Comparison of ENCODE assay signal across 10 mouse cellular contexts in genomic region chr14:25511967-25512366, GRCm38 (mm10). TPM values are rescaled to one million over a fixed set of nuclear protein-coding genes. Genes with fewer than 3 reads are reported as not detected.
A peak's percentile ranks its signal among the peaks of the same experiment; 100 is the strongest.
DNase-seq lines count a peak whose midpoint lies in the region; ATAC-seq and TF ChIP-seq lines count a peak whose summit lies in the region.
"Had no signal": no experiment of that assay in that cellular context is flagged by ENCODE, and none has a peak within 500 bp of the region (broad histone marks: within the 10 kb centered on the region; RNA-seq: fewer than 3 reads in every experiment).

No protein-coding gene starts in this region.

- no peak for DNase-seq in heart, adult 18-20 months
- no peak for DNase-seq in embryonic facial prominence, embryonic 10.5 days (ENCODE audit: low spot score)
- no peak for DNase-seq in forebrain, postnatal 0 days
- DNase-seq in cerebellum, adult 11-12 months, result no peak
- no peak for DNase-seq in right cerebral cortex, postnatal 36 days (ENCODE audit: low spot score in 2 of 2)
- no peak for DNase-seq in urinary bladder, postnatal 25 days (ENCODE audit: low spot score)
- DNase-seq: right cerebral cortex, postnatal 25 days had no signal

- H3K27ac ChIP-seq in heart, embryonic 16.5 days (ENCODE audit: low read length), result peak overlapping the region; percentile 67; the same call in 1 of the 2 replicates
- peak overlapping the region; percentile 69; the same call in 1 of the 2 replicates for H3K27ac ChIP-seq in embryonic facial prominence, embryonic 10.5 days (replicated peaks)
- peak overlapping the region; percentile 35; the same call in 1 of the 2 replicates for H3K27ac ChIP-seq in forebrain, postnatal 0 days (ENCODE audit: low read depth, low read length)
- peak overlapping the region; percentile 62 for H3K27ac ChIP-seq in midbrain, embryonic 12.5 days (replicated peaks)

- H3K36me3 ChIP-seq in heart, embryonic 16.5 days (ENCODE audit: control insufficient read depth, insufficient read depth), result no peaks in the 10 kb centered on the region
- peaks cover 66% of the 10 kb centered on the region for H3K36me3 ChIP-seq in embryonic facial prominence, embryonic 10.5 days (replicated peaks)
- H3K36me3 ChIP-seq in forebrain, postnatal 0 days (ENCODE audit: insufficient read depth), result peaks cover 6% of the 10 kb centered on the region; the same call in 1 of the 2 replicates
- peaks cover 33% of the 10 kb centered on the region for H3K36me3 ChIP-seq in midbrain, embryonic 12.5 days

- WGBS in heart, embryonic 16.5 days, result 42% methylated on average over 5 of the region's 5 CpGs
- WGBS in embryonic facial prominence, embryonic 10.5 days, result 29% methylated on average over 5 of the region's 5 CpGs
- 44% methylated on average over 5 of the region's 5 CpGs for WGBS in forebrain, postnatal 0 days
- WGBS in midbrain, embryonic 12.5 days, result 27% methylated on average over 5 of the region's 5 CpGs

- TF ChIP-seq CTCF in forebrain, postnatal 0 days (IDR thresholded peaks at IDR 0.05; ENCODE audit: low read depth), result no peak

- no peaks in the 10 kb centered on the region for H3K27me3 ChIP-seq in heart, embryonic 16.5 days (ENCODE audit: control insufficient read depth, insufficient read depth, low read length)
- H3K27me3 ChIP-seq in embryonic facial prominence, embryonic 10.5 days (replicated peaks; ENCODE audit: low read depth, poor library complexity, severe bottlenecking), result no peaks in the 10 kb centered on the region
- no peaks in the 10 kb centered on the region for H3K27me3 ChIP-seq in forebrain, postnatal 0 days (ENCODE audit: insufficient read depth, low read length)
- H3K27me3 ChIP-seq in midbrain, embryonic 12.5 days, result no peaks in the 10 kb centered on the region
- H3K27me3 ChIP-seq: embryonic facial prominence, embryonic 15.5 days had no signal

- H3K4me1 ChIP-seq in heart, embryonic 16.5 days (ENCODE audit: control insufficient read depth, insufficient read depth, low read length), result peaks cover 91% of the 10 kb centered on the region
- peaks cover 90% of the 10 kb centered on the region for H3K4me1 ChIP-seq in embryonic facial prominence, embryonic 10.5 days
- peaks cover 13% of the 10 kb centered on the region for H3K4me1 ChIP-seq in forebrain, postnatal 0 days (ENCODE audit: insufficient read depth)
- H3K4me1 ChIP-seq in midbrain, embryonic 12.5 days, result peaks cover 70% of the 10 kb centered on the region

- H3K9ac ChIP-seq in heart, embryonic 16.5 days (ENCODE audit: low read length), result no peak overlapping the region
- H3K9ac ChIP-seq in forebrain, postnatal 0 days, result no peak overlapping the region
- H3K9ac ChIP-seq in midbrain, embryonic 12.5 days (replicated peaks), result no peak overlapping the region
- H3K9ac ChIP-seq: embryonic facial prominence, embryonic 15.5 days had no signal

- no peak overlapping the region for H3K4me3 ChIP-seq in heart, embryonic 16.5 days (ENCODE audit: low read length)
- H3K4me3 ChIP-seq in embryonic facial prominence, embryonic 10.5 days, result no peak overlapping the region
- no peak overlapping the region for H3K4me3 ChIP-seq in forebrain, postnatal 0 days (ENCODE audit: low read depth, low read length)
- H3K4me3 ChIP-seq in midbrain, embryonic 12.5 days, result no peak overlapping the region
- H3K4me3 ChIP-seq: embryonic facial prominence, embryonic 15.5 days had no signal

- H3K9me3 ChIP-seq in heart, embryonic 16.5 days (replicated peaks; ENCODE audit: control insufficient read depth, low read length), result no peaks in the 10 kb centered on the region
- no peaks in the 10 kb centered on the region for H3K9me3 ChIP-seq in embryonic facial prominence, embryonic 10.5 days
- no peaks in the 10 kb centered on the region for H3K9me3 ChIP-seq in forebrain, postnatal 0 days (ENCODE audit: low read length)
- H3K9me3 ChIP-seq in midbrain, embryonic 12.5 days, result no peaks in the 10 kb centered on the region
- H3K9me3 ChIP-seq: embryonic facial prominence, embryonic 15.5 days had no signal

- ATAC-seq in heart, embryonic 16.5 days (replicated peaks; ENCODE audit: extremely low read depth, insufficient read depth, low FRiP score), result no peak
- no peak for ATAC-seq in forebrain, postnatal 0 days
- ATAC-seq in midbrain, embryonic 12.5 days (ENCODE audit: low FRiP score, low read depth), result no peak

- H3K4me2 ChIP-seq in heart, embryonic 16.5 days (ENCODE audit: low read depth, low read length), result no peak overlapping the region
- H3K4me2 ChIP-seq in forebrain, postnatal 0 days (ENCODE audit: low read depth), result no peak overlapping the region
- no peak overlapping the region for H3K4me2 ChIP-seq in midbrain, embryonic 12.5 days (replicated peaks)
- H3K4me2 ChIP-seq: embryonic facial prominence, embryonic 15.5 days had no signal

RNA-seq across cellular contexts. Expression of gene Zmiz1, which starts 53.0 kb away (rescaled TPM):
- polyA plus RNA-seq in heart, embryonic 16.5 days (2015; fragmentation: Nextera tagmentation; extraction: Ambion mirVana), result 20.6 and 22.6 TPM in 2 replicates
- 10 to 100 TPM; 32.5 to 38.5 TPM for total RNA-seq in heart, adult 18-20 months (2021)
- 42.8 and 45.6 TPM in 2 replicates for polyA plus RNA-seq in embryonic facial prominence, embryonic 10.5 days (2016; fragmentation: Nextera tagmentation; extraction: Ambion mirVana)
- 48.5 and 75.6 TPM in 2 replicates for total RNA-seq in forebrain, postnatal 0 days (2014; rRNA removed)
- polyA plus RNA-seq in forebrain, postnatal 0 days (2015; fragmentation: Nextera tagmentation; extraction: Ambion mirVana), result 27.7 and 38.0 TPM in 2 replicates
- 79.4 and 82.5 TPM in 2 replicates for polyA plus RNA-seq in midbrain, embryonic 12.5 days (2016; fragmentation: Nextera tagmentation; extraction: Ambion mirVana)
